Mouse (Mus musculus) stomach, embryonic 14.5 days (tissue): ENCODE measurements around the gene Prkcz. TPM values are rescaled to one million over a fixed set of nuclear protein-coding genes. Genes with fewer than 3 reads are reported as not detected.

ENCODE experiments used
- ATAC-seq: fragments of 200-750 bp; cut with Nextera tagmentation; 2 replicates; pipeline ENCODE4 v1.8.0; 2017; ENCODE audit warnings: low read depth, moderate TSS enrichment; ENCODE audit not compliant: insufficient number of reproducible peaks, insufficient read depth, low FRiP score
- H3K27ac ChIP-seq: fragments of 300-500 bp; sonication (generic); 2 replicates; pipeline ENCODE4 v1.5.1; 2014; ENCODE audit warnings: mild to moderate bottlenecking, low read length, moderate library complexity, mixed read lengths
- H3K27me3 ChIP-seq: fragments of 300-500 bp; sonication (generic); 2 replicates; pipeline ENCODE4 v1.6.1; 2014; ENCODE audit warnings: low read length, control low read depth, mixed read lengths; ENCODE audit not compliant: control insufficient read depth, insufficient read depth
- H3K36me3 ChIP-seq: fragments of 300-500 bp; sonication (generic); 2 replicates; pipeline ENCODE4 v1.6.1; 2014; ENCODE audit warnings: mild to moderate bottlenecking, control low read depth, low read length, moderate library complexity, mixed read lengths; ENCODE audit not compliant: control insufficient read depth, insufficient read depth
- H3K4me1 ChIP-seq: fragments of 300-500 bp; sonication (generic); 2 replicates; pipeline ENCODE4 v1.6.1; 2014; ENCODE audit warnings: low read length, control low read depth, mixed read lengths; ENCODE audit not compliant: control insufficient read depth, insufficient read depth
- H3K4me2 ChIP-seq: fragments of 300-500 bp; sonication (generic); replicated peaks from 2 replicates; pipeline ENCODE4 v1.6.1; 2014; ENCODE audit warnings: low read depth, low read length, control low read depth
- H3K4me3 ChIP-seq: fragments of 300-500 bp; sonication (generic); 2 replicates; pipeline ENCODE4 v1.5.1; 2014; ENCODE audit warnings: low read depth, low read length, control low read depth
- H3K9ac ChIP-seq: fragments of 300-500 bp; sonication (generic); replicated peaks from 2 replicates; pipeline ENCODE4 v1.6.1; 2014; ENCODE audit warnings: low read depth, mild to moderate bottlenecking, control low read depth, low read length, moderate library complexity, mixed read lengths
- H3K9me3 ChIP-seq: fragments of 300-500 bp; sonication (generic); 2 replicates; pipeline ENCODE4 v1.6.1; 2016; ENCODE audit warnings: low read depth, low read length, control low read depth; ENCODE audit not compliant: control insufficient read depth
- WGBS: fragments of 180-500 bp; shearing (Covaris S2); extraction: QIAGEN DNeasy Blood & Tissue Kit; methylation state at CpG from one replicate; pipeline ENCODE4 v1.1.7; 2014; 5-methylcytosine and 5-hydroxymethylcytosine counted together
- polyA plus RNA-seq: library from polyadenylated mRNA; unstranded; fragments of >200 nt; fragmentation: Nextera tagmentation; extraction: Ambion mirVana; gene quantifications from 2 replicates; pipeline ENCODE4 v1.2.1, GENCODE M21; 2014

Prkcz gene
- polyA plus RNA-seq, 1 experiment from 2014 or later: 12.9 TPM

DNA sequence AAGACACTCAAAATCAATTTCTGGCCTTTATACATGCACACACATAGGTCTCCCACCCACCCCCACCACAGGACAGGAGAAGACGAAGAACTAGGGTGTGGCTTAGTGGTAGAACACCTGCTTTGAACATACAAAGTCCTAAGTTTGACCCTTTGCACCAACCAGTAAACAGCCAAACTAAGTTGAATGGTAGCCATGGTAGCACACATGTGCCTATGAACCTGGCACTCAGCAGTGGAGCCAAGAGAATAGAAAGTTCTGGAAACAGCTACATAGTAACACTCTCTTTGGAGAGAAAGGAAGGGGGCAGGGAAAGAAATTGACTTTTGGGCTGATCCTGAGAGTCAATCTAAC is 80.4 kb downstream of the Prkcz start:
- no peak overlapping the region for H3K4me2 ChIP-seq
- H3K4me1 ChIP-seq: peaks cover 32% of the 10 kb centered on the region
- H3K9me3 ChIP-seq: no peaks in the 10 kb centered on the region
- no peaks in the 10 kb centered on the region for H3K27me3 ChIP-seq
- 73% methylated on average over 1 of the region's 1 CpGs for WGBS
- H3K36me3 ChIP-seq: no peaks in the 10 kb centered on the region
- H3K4me3 ChIP-seq: no peak overlapping the region
- no peak for ATAC-seq
- H3K27ac ChIP-seq: no peak overlapping the region
- H3K9ac ChIP-seq: no peak overlapping the region

DNA sequence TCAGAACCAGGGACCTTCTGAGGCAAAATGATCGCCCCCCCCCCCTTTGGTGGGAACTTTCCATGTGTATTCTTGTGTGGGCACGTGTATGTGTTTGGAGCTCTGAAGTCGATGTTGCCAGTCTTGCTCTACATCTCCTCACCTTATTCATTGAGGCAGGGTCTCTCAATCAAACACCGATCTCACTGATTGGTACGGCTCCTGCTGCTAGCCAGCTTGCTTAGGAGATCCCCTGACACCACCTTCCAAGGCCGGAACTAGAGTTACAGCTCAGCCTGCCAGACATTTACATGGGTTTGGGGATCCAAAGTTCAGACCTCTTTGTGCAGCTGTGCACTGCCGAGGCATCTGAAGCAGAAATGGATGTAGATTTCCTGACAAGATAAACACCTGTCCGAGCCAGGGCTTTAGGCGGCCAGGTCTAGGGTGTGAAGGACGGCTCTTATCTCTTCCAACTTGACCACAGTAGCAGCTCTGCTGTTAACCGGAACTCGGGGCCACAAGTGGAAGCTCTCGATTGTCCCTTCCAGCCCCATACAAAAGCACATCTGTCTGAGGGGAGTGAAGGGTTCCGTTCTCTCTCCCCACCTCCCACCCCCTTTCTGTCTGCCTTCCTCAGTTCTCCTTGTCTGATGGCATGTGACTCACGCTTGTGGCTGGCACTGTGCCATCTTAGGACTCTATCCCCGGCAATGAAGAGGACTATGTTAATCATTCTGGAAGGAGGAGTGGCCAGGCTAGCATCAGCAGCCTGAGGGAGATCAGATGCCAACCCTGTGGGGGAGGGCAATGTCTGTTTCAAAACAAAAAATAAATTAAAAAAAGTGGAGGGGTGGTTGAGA is 81.0 kb downstream of the Prkcz start:
- Histone ChIP-seq H3K36me3 (no peaks in the 10 kb centered on the region), H3K27me3 (no peaks in the 10 kb centered on the region), H3K4me2 (no peak overlapping the region), H3K4me3 (no peak overlapping the region), H3K9ac (no peak overlapping the region), H3K9me3 (no peaks in the 10 kb centered on the region), H3K27ac (no peak overlapping the region), H3K4me1 (peaks cover 32% of the 10 kb centered on the region)
- 0 out of 2 replicates have a peak, but pooled peaks have one; percentile 14 for ATAC-seq
- 48% methylated on average over 16 of the region's 16 CpGs for WGBS

DNA sequence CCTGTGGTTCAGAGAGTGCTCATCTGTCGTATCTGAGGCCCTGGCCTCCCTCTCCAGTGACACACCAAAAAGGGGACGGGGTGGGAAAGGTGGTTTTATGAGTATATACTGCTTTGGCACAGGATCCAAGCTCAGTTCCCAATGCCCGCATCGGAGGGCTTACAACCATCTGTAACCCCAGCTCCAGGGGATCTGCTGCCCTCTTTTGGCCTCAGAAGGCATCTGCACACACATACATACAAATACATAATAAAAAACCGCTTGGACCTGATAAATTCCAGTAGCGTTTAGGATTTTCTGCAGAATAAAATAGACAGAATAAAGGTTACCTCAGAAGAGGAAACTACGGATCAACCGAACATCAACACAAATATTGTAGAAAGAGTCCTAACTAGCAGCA is 82.1 kb downstream of the Prkcz start:
- Histone ChIP-seq H3K4me1 (peaks cover 43% of the 10 kb centered on the region), H3K27ac (no peak overlapping the region), H3K9me3 (no peaks in the 10 kb centered on the region), H3K9ac (no peak overlapping the region), H3K4me2 (no peak overlapping the region), H3K27me3 (no peaks in the 10 kb centered on the region), H3K36me3 (no peaks in the 10 kb centered on the region), H3K4me3 (no peak overlapping the region)
- 81% methylated on average over 8 of the region's 8 CpGs for WGBS
- ATAC-seq: no peak

DNA sequence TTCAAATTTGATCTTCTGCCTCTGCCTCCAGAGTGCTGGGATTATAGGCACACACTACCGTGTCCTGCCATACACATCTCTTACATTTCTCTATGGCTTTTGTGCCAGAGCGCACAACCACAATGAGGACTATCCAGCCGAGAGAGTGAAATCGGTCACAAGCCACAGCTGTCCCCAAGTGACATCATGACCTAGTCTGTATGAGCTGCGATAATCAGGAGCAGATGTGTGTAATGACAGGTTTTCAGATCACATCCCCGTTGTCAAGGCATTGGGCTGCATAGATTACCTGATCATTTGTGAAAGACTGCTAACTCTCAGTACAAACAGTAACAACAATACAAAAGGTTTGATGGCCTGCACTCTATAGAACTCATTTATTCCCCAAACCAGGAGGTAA is 83.2 kb downstream of the Prkcz start:
- ATAC-seq: no peak
- no peaks in the 10 kb centered on the region for H3K27me3 ChIP-seq
- no peak overlapping the region for H3K27ac ChIP-seq
- H3K9me3 ChIP-seq: no peaks in the 10 kb centered on the region
- H3K4me2 ChIP-seq: no peak overlapping the region
- H3K4me3 ChIP-seq: no peak overlapping the region
- H3K9ac ChIP-seq: no peak overlapping the region
- no peaks in the 10 kb centered on the region for H3K36me3 ChIP-seq
- peaks cover 37% of the 10 kb centered on the region for H3K4me1 ChIP-seq
- 80% methylated on average over 6 of the region's 6 CpGs for WGBS

DNA sequence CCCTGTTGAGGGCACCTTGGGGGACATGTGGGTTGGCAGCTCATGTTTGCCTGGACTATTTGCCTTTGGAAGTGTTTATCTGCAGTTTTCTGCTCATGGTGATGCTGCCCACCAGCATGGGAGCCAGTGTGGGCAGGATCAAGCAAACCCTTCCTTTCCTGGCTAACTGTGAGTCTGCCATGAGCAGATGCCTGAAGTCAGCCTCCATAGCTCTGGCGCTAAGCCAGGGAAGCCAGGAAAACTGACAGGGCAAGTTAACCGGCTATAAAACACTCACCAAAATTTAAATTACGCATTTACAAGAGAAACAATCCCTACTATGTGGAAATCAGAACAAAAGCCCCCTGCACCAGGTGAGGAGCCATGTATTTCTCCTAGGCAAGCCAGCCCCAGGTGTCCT is 86.3 kb downstream of the Prkcz start:
- Histone ChIP-seq H3K4me2 (no peak overlapping the region), H3K36me3 (no peaks in the 10 kb centered on the region), H3K9me3 (no peaks in the 10 kb centered on the region), H3K9ac (no peak overlapping the region), H3K27me3 (no peaks in the 10 kb centered on the region), H3K4me1 (peaks cover 13% of the 10 kb centered on the region; the same call in 1 of the 2 replicates), H3K27ac (no peak overlapping the region; the same call in 1 of the 2 replicates), H3K4me3 (no peak overlapping the region)
- WGBS: 42% methylated on average over 3 of the region's 3 CpGs
- 0 out of 2 replicates have a peak, but pooled peaks have one; percentile 37 for ATAC-seq

DNA sequence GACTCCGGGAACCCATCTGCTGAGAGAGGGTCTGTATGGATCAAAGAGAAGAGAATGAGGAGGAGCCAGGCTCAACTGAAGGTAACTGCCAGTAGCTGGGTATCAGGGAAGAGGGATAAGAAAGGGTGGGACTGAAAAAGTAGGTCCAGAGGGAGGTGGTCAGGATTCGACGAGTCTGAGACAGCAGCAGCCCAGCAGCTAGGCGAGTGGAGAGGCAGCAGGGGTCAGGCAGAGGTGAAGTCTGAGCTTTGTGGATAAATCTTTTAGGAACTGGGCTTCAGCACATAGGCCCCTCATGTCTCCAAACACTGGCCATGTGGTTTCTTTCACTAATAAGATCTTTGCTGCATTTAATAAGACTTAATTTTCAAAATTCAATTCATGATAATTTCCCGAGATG is 86.7 kb downstream of the Prkcz start:
- 28% methylated on average over 5 of the region's 5 CpGs for WGBS
- H3K4me3 ChIP-seq: no peak overlapping the region
- no peak for ATAC-seq
- H3K9me3 ChIP-seq: no peaks in the 10 kb centered on the region
- H3K9ac ChIP-seq: no peak overlapping the region
- H3K4me1 ChIP-seq: peaks cover 11% of the 10 kb centered on the region; the same call in 1 of the 2 replicates
- H3K36me3 ChIP-seq: no peaks in the 10 kb centered on the region
- no peak overlapping the region for H3K27ac ChIP-seq
- H3K27me3 ChIP-seq: no peaks in the 10 kb centered on the region
- H3K4me2 ChIP-seq: no peak overlapping the region

DNA sequence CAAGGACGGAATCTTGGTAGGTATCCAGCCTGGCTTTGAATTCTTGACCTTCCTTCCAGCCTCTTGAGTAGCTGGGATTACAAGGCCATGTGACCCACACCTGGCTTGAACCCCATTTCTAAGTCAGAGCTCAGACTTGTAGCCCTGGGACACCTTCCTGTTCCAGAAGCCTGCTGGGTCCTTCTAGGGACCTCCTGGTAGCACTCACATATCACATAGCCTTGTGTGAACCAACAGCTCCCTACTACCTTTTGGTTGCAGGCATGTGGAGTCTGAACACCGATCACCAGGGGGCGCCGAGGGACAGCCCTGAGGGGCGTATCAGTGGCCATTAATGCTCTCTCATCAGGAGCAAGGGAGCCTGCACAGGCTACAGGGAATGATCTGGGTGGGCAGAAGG is 92.8 kb downstream of the Prkcz start:
- Histone ChIP-seq H3K4me3 (no peak overlapping the region), H3K4me1 (peaks cover 14% of the 10 kb centered on the region; the same call in 1 of the 2 replicates), H3K27me3 (no peaks in the 10 kb centered on the region), H3K9ac (no peak overlapping the region), H3K4me2 (no peak overlapping the region), H3K9me3 (no peaks in the 10 kb centered on the region), H3K36me3 (no peaks in the 10 kb centered on the region), H3K27ac (peak overlapping the region; percentile 49; the same call in 1 of the 2 replicates)
- peak; percentile 66; the same call in 1 of the 2 replicates for ATAC-seq
- 29% methylated on average over 5 of the region's 5 CpGs for WGBS

DNA sequence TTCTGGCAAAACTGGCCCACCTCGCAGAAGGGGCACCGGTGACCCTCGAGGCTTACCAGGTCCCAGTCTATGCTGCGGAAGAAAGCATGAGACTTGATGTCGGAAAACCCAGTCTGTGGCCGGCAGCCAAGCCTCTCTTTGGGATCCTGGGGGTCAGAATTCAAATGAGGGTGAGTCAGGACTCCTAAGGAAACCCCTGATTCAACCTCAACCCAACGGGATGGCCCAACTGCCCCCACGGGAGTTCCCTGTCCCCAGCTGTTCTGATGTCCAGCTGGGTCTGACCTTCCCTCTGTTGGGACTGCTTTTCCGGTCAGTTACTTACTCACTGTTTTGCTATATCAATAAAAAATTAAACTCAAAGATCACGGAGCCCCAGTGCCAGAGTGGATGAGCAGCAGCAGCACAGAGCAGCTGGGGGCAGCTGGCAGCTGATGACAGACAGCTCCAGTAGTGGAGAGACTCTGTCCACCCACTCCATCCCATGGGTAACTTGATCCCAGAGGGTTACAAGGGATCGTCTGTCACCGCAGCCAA is 93.5 kb downstream of the Prkcz start:
- Histone ChIP-seq H3K9ac (no peak overlapping the region), H3K4me1 (peaks cover 14% of the 10 kb centered on the region; the same call in 1 of the 2 replicates), H3K36me3 (no peaks in the 10 kb centered on the region), H3K9me3 (no peaks in the 10 kb centered on the region), H3K27me3 (no peaks in the 10 kb centered on the region), H3K27ac (peak overlapping the region; percentile 49), H3K4me3 (no peak overlapping the region), H3K4me2 (no peak overlapping the region)
- WGBS: 37% methylated on average over 12 of the region's 12 CpGs
- no peak for ATAC-seq
